Mouse (Mus musculus) CH12.LX (cell line): Measurements from ENCODE around the gene Baiap3.

ENCODE experiments used
- CHD1 ChIP-seq: IDR thresholded peaks from 2 replicates; pipeline ENCODE4 v1.6.1; 2012; ENCODE audit warnings: low read depth, low read length, improper control_type of control experiment, inconsistent platforms
- CTCF ChIP-seq, 2 experiments: IDR thresholded peaks in 1 of 2; conservative IDR thresholded peaks in 1 of 2; 2 replicates each; pipeline ENCODE4 v1.5.1; 2011 to 2012; ENCODE audit warnings: low read depth in 2 of 2, low read length in 2 of 2, improper control_type of control experiment in 1 of 2, inconsistent platforms in 1 of 2, mild to moderate bottlenecking in 1 of 2, moderate library complexity in 1 of 2
- ELF1 ChIP-seq: IDR thresholded peaks from 2 replicates; pipeline ENCODE4 v1.6.1; 2014; ENCODE audit warnings: low read depth, mild to moderate bottlenecking, inconsistent platforms, low read length, improper control_type of control experiment
- EP300 ChIP-seq: IDR thresholded peaks from 2 replicates; pipeline ENCODE4 v1.6.1; 2011; ENCODE audit warnings: low read length, improper control_type of control experiment
- HCFC1 ChIP-seq: IDR thresholded peaks from 2 replicates; pipeline ENCODE4 v1.6.1; 2012; ENCODE audit warnings: low read depth, mild to moderate bottlenecking, inconsistent platforms, low read length, improper control_type of control experiment
- MEF2A ChIP-seq: IDR thresholded peaks from 2 replicates; pipeline ENCODE4 v1.6.1; 2014; ENCODE audit warnings: low read depth, mild to moderate bottlenecking, inconsistent platforms, low read length, improper control_type of control experiment, borderline replicate concordance
- NELFE ChIP-seq: IDR thresholded peaks from 2 replicates; pipeline ENCODE4 v1.6.1; 2011; ENCODE audit warnings: low read depth, low read length, improper control_type of control experiment
- PAX5 ChIP-seq: IDR thresholded peaks from 2 replicates; pipeline ENCODE4 v1.6.1; 2012; ENCODE audit warnings: low read length, inconsistent platforms, mixed read lengths
- POLR2A ChIP-seq: IDR thresholded peaks from 2 replicates; pipeline ENCODE4 v1.6.1; 2011; ENCODE audit warnings: low read depth, mild to moderate bottlenecking, improper control_type of control experiment, low read length
- RCOR1 ChIP-seq: conservative IDR thresholded peaks from 2 replicates; pipeline ENCODE4 v1.6.1; 2012; ENCODE audit warnings: low read depth, mild to moderate bottlenecking, inconsistent platforms, low read length, improper control_type of control experiment
- TBP ChIP-seq: conservative IDR thresholded peaks from 2 replicates; pipeline ENCODE4 v1.6.1; 2011; ENCODE audit warnings: low read depth, low read length, improper control_type of control experiment
- USF1 ChIP-seq: IDR thresholded peaks from 2 replicates; pipeline ENCODE4 v1.6.1; 2014; ENCODE audit warnings: low read depth, mild to moderate bottlenecking, inconsistent platforms, low read length, improper control_type of control experiment
- USF2 ChIP-seq: conservative IDR thresholded peaks from 2 replicates; pipeline ENCODE4 v1.6.1; 2011; ENCODE audit warnings: low read depth, low read length, improper control_type of control experiment
- ZKSCAN1 ChIP-seq: IDR thresholded peaks from 2 replicates; pipeline ENCODE4 v1.6.1; 2012; ENCODE audit warnings: low read depth, inconsistent platforms, low read length, improper control_type of control experiment, borderline replicate concordance

GRCm38 (mm10) chr17:25218967-25219366 is 37.2 kb downstream of the Baiap3 start:
- TF ChIP-seq USF2 (no peak), CTCF (conservative IDR thresholded peaks at IDR 0.05 in 1 of 2, IDR thresholded peaks at IDR 0.05 in 1 of 2; ENCODE audit: low read depth in 2 of 2, low read length in 2 of 2) (no peak), HCFC1 (no peak), ELF1 (no peak), ZKSCAN1 (no peak), PAX5 (no peak), POLR2A (no peak), EP300 (no peak), USF1 (no peak), MEF2A (no peak), NELFE (no peak), CHD1 (no peak), RCOR1 (no peak), TBP (no peak)
